Mouse (Mus musculus) liver, embryonic 14.5 days (tissue): ENCODE data around the gene Opn3. TPM values are rescaled to one million over a fixed set of nuclear protein-coding genes. Genes with fewer than 3 reads are reported as not detected.

ENCODE experiments used
- ATAC-seq: fragments of 200-750 bp; cut with Nextera tagmentation; 2 replicates; pipeline ENCODE4 v1.8.0; 2017; ENCODE audit warnings: moderate number of reproducible peaks, mild to moderate bottlenecking, moderate library complexity; ENCODE audit not compliant: insufficient read depth
- DNase-seq, 3 experiments: peaks; one replicate each; pipeline ENCODE4 v3.0.0-alpha.2; 2012 to 2013; ENCODE audit warnings: low read depth in 3 of 3, low spot score in 3 of 3
- H3K27ac ChIP-seq: fragments of 300-500 bp; sonication (generic); 2 replicates; pipeline ENCODE4 v1.5.1; 2014; ENCODE audit warnings: moderate library complexity, mild to moderate bottlenecking, control low read depth, inconsistent platforms
- H3K27me3 ChIP-seq: fragments of 300-500 bp; sonication (generic); 2 replicates; pipeline ENCODE4 v1.6.1; 2014; ENCODE audit warnings: mild to moderate bottlenecking, low read length, moderate library complexity; ENCODE audit not compliant: control insufficient read depth, insufficient read depth
- H3K36me3 ChIP-seq: fragments of 300-500 bp; sonication (generic); replicated peaks from 2 replicates; pipeline ENCODE4 v1.6.1; 2014; ENCODE audit warnings: low read depth; ENCODE audit not compliant: control insufficient read depth, insufficient read depth
- H3K4me1 ChIP-seq, 2 experiments: fragments of 200-500 bp in 1 of 2; fragments of 300-500 bp in 1 of 2; sonication (generic) in 1 of 2; replicated peaks; 2 replicates each; pipeline ENCODE4 v1.6.1; 2012 to 2014; ENCODE audit warnings: antibody characterized with exemption in 1 of 2, inconsistent platforms in 1 of 2, low read length in 1 of 2; ENCODE audit not compliant: control insufficient read depth in 2 of 2, insufficient read depth in 2 of 2
- H3K4me2 ChIP-seq: fragments of 300-500 bp; sonication (generic); 2 replicates; pipeline ENCODE4 v1.6.1; 2014; ENCODE audit warnings: low read depth, mild to moderate bottlenecking, control low read depth, moderate library complexity
- H3K4me3 ChIP-seq, 2 experiments: fragments of 200-500 bp in 1 of 2; fragments of 300-500 bp in 1 of 2; sonication (generic) in 1 of 2; 2 replicates each; pipeline ENCODE4 v1.5.1; 2012 to 2014; ENCODE audit warnings: low read depth in 2 of 2, low read length in 2 of 2, mild to moderate bottlenecking in 2 of 2, control low read depth in 1 of 2, inconsistent platforms in 1 of 2, moderate library complexity in 1 of 2; ENCODE audit not compliant: insufficient read depth in 1 of 2
- H3K9ac ChIP-seq: fragments of 300-500 bp; sonication (generic); replicated peaks from 2 replicates; pipeline ENCODE4 v1.6.1; 2014; ENCODE audit warnings: mild to moderate bottlenecking, control low read depth, moderate library complexity
- H3K9me3 ChIP-seq: fragments of 300-500 bp; sonication (generic); 2 replicates; pipeline ENCODE4 v1.6.1; 2016; ENCODE audit warnings: low read length, mixed read lengths; ENCODE audit not compliant: control insufficient read depth
- CTCF ChIP-seq: IDR thresholded peaks from 2 replicates; pipeline ENCODE4 v1.5.1; 2016; ENCODE audit warnings: antibody characterized with exemption, low read depth, control low read depth
- EP300 ChIP-seq: IDR thresholded peaks from 2 replicates; pipeline ENCODE4 v1.6.1; 2016; ENCODE audit warnings: antibody characterized with exemption, low read depth
- WGBS: fragments of 180-500 bp; shearing (Covaris S2); extraction: QIAGEN DNeasy Blood & Tissue Kit; methylation state at CpG from one replicate; pipeline ENCODE4 v1.1.7; 2014; ENCODE audit not compliant: insufficient replicate concordance; 5-methylcytosine and 5-hydroxymethylcytosine counted together
- polyA plus RNA-seq, 2 experiments: library from polyadenylated mRNA; depleted of rRNA in 1 of 2; stranded (reverse) in 1 of 2; unstranded in 1 of 2; fragments of >200 nt; fragmentation: Nextera tagmentation in 1 of 2; extraction: Ambion mirVana in 1 of 2; gene quantifications; 2 replicates each; pipeline versions ENCODE4 v1.2.1 to v1.2.3; 2012 to 2014

Opn3 gene
- polyA plus RNA-seq, 2 experiments, result 0.54 to 1.1 TPM

GRCm38 (mm10) chr1:175693429-175693960, 919 bp upstream of the Opn3 start:
- no peak overlapping the region for H3K27ac ChIP-seq
- H3K4me1 ChIP-seq, result peaks cover 6 to 10% of the 10 kb centered on the region in 2 experiments
- 35% methylated on average over 12 of the region's 12 CpGs for WGBS
- H3K4me2 ChIP-seq, result peak overlapping the region; percentile 93
- TF ChIP-seq EP300 (no peak), CTCF (no peak)
- H3K4me3 ChIP-seq, result peak overlapping the region; percentile 63 to 77
- DNase-seq (no peak), ATAC-seq (no peak)
- no peaks in the 10 kb centered on the region for H3K27me3 ChIP-seq
- H3K36me3 ChIP-seq, result no peaks in the 10 kb centered on the region
- H3K9me3 ChIP-seq, result no peaks in the 10 kb centered on the region
- peak overlapping the region; percentile 67 for H3K9ac ChIP-seq

GRCm38 (mm10) chr1:175692997-175693361, 403 bp upstream of the Opn3 start:
- Histone ChIP-seq H3K27me3 (no peaks in the 10 kb centered on the region), H3K4me1 (peaks cover 6 to 10% of the 10 kb centered on the region in 2 experiments), H3K9me3 (no peaks in the 10 kb centered on the region), H3K4me2 (peak overlapping the region; percentile 93), H3K36me3 (no peaks in the 10 kb centered on the region), H3K9ac (peak overlapping the region; percentile 67), H3K4me3 (peak overlapping the region; percentile 63 to 77), H3K27ac (no peak overlapping the region)
- DNase-seq (no peak), ATAC-seq (no peak; the same call in 1 of the 2 replicates)
- 2% methylated on average over 17 of the region's 17 CpGs for WGBS
- no peak for TF ChIP-seq CTCF
- TF ChIP-seq EP300, result no peak

GRCm38 (mm10) chr1:175691686-175692245, 810 bp downstream of the Opn3 start:
- Histone ChIP-seq H3K4me2 (peak overlapping the region; percentile 93), H3K9ac (peak overlapping the region; percentile 75), H3K4me3 (peak overlapping the region; percentile 77 to 90), H3K9me3 (no peaks in the 10 kb centered on the region), H3K36me3 (no peaks in the 10 kb centered on the region), H3K27ac (peak overlapping the region; percentile 7; the same call in 1 of the 2 replicates), H3K4me1 (peaks cover 6 to 10% of the 10 kb centered on the region in 2 experiments), H3K27me3 (no peaks in the 10 kb centered on the region)
- TF ChIP-seq EP300 (no peak), CTCF (no peak)
- DNase-seq, result peak in 1 of 3 experiments; percentile 14
- WGBS, result 2% methylated on average over 22 of the region's 22 CpGs
- peak; percentile 0; the same call in 1 of the 2 replicates for ATAC-seq

GRCm38 (mm10) chr1:175680995-175681394, 11.6 kb downstream of the Opn3 start:
- Histone ChIP-seq H3K27me3 (no peaks in the 10 kb centered on the region), H3K4me3 (no peak overlapping the region), H3K36me3 (no peaks in the 10 kb centered on the region), H3K27ac (no peak overlapping the region), H3K4me2 (no peak overlapping the region), H3K4me1 (no peaks in the 10 kb centered on the region), H3K9ac (no peak overlapping the region), H3K9me3 (no peaks in the 10 kb centered on the region)
- ATAC-seq (no peak), DNase-seq (no peak)
- 51% methylated on average over 6 of the region's 6 CpGs for WGBS
- TF ChIP-seq EP300, result no peak
- TF ChIP-seq CTCF, result no peak

- Histone ChIP-seq H3K9me3 (no peaks in the 10 kb centered on the region), H3K27me3 (no peaks in the 10 kb centered on the region), H3K36me3 (no peaks in the 10 kb centered on the region), H3K9ac (no peak overlapping the region), H3K4me1 (no peaks in the 10 kb centered on the region), H3K27ac (no peak overlapping the region), H3K4me2 (no peak overlapping the region), H3K4me3 (no peak overlapping the region)
- ATAC-seq (no peak), DNase-seq (no peak)
- TF ChIP-seq CTCF (no peak), EP300 (no peak)
- 56% methylated on average over 6 of the region's 6 CpGs for WGBS
These were observed 15.1 kb downstream of the Opn3 start for GRCm38 (mm10) chr1:175677459-175677858.
